Mouse (Mus musculus) cerebellum, adult 9-10 months (tissue): Measurements from ENCODE around the gene Bcas3.

Experiments used
- DNase-seq: peaks from one replicate; pipeline ENCODE4 v3.0.0; 2022

The Bcas3 gene

GRCm38 (mm10) chr11:85857997-85858698, 505.2 kb downstream of the Bcas3 start:
- DNase-seq = no peak

DNA sequence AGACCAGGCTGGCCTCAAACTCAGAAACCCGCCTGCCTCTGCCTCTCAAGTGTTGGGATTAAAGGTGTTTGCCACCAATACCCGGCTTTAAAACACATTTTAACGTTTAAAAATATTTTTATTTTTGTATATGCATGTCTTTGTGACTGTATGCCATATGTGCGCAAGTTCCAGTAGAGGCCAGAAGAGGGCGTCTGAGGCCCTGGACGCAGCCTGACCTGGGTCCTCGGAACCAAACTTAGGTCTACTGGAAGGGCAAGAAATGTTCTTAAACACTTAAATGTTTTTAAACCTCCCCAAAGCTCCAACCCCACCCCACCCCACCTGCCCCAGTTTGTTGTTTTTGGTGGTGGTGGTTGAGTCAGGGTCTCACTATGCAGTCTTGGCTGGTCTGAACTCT, 511.4 kb downstream of the Bcas3 start:
- DNase-seq = no peak
